Mouse (Mus musculus) E14TG2a.4 (cell line): Measurements from ENCODE around the gene Ipo5.

Experiments used
- CTCF ChIP-seq: conservative IDR thresholded peaks from 2 replicates; pipeline ENCODE4 v1.5.1; 2014; ENCODE audit warnings: low read length
- NANOG ChIP-seq: IDR thresholded peaks from 2 replicates; pipeline ENCODE4 v1.6.1; 2014; ENCODE audit warnings: borderline replicate concordance, low read length, mixed read lengths

GRCm38 (mm10) chr14:120960551-120960950 is 49.5 kb downstream of the Ipo5 start:
- no peak for TF ChIP-seq CTCF
- TF ChIP-seq NANOG, result no peak
